Mouse (Mus musculus): Measurements from ENCODE around the gene Cbx4.

Gene Cbx4

GRCm38 (mm10) chr11:119057291-119057690 is 28.7 kb downstream of the Cbx4 start:
- DNase-seq (ENCODE audit: low spot score in 2 of 2) = no peak

- no peak for DNase-seq (ENCODE audit: low spot score in 2 of 2)
These were observed 29.5 kb downstream of the Cbx4 start for GRCm38 (mm10) chr11:119056301-119057211.

GRCm38 (mm10) chr11:119055571-119056131 is 30.4 kb downstream of the Cbx4 start:
- no peak for DNase-seq (ENCODE audit: low spot score in 2 of 2)

GRCm38 (mm10) chr11:119054351-119055345 is 31.4 kb downstream of the Cbx4 start:
- DNase-seq (ENCODE audit: low spot score in 2 of 2) = no peak

GRCm38 (mm10) chr11:119053738-119054350 is 32.2 kb downstream of the Cbx4 start:
- DNase-seq (ENCODE audit: low spot score in 2 of 2) = no peak

- peak in 1 of 2 experiments; percentile 71 for DNase-seq (ENCODE audit: low spot score in 2 of 2)
These were observed 32.8 kb downstream of the Cbx4 start for GRCm38 (mm10) chr11:119053257-119053670.

GRCm38 (mm10) chr11:119052661-119053256 is 33.3 kb downstream of the Cbx4 start:
- no peak for DNase-seq (ENCODE audit: low spot score in 2 of 2)

GRCm38 (mm10) chr11:119051927-119052660 is 33.9 kb downstream of the Cbx4 start:
- DNase-seq (ENCODE audit: low spot score in 2 of 2) = no peak

- no peak for DNase-seq (ENCODE audit: low spot score in 2 of 2)
These were observed 34.6 kb downstream of the Cbx4 start for GRCm38 (mm10) chr11:119051426-119051825.

GRCm38 (mm10) chr11:119050361-119050760 is 35.7 kb downstream of the Cbx4 start:
- DNase-seq (ENCODE audit: low spot score in 2 of 2) = no peak

- DNase-seq (ENCODE audit: low spot score in 2 of 2) = no peak
These were observed 37.9 kb downstream of the Cbx4 start for GRCm38 (mm10) chr11:119048133-119048510.

- no peak for DNase-seq (ENCODE audit: low spot score in 2 of 2)
These were observed 38.5 kb downstream of the Cbx4 start for GRCm38 (mm10) chr11:119047261-119048132.

GRCm38 (mm10) chr11:119046601-119047245 is 39.3 kb downstream of the Cbx4 start:
- no peak for DNase-seq (ENCODE audit: low spot score in 2 of 2)

GRCm38 (mm10) chr11:119044551-119045337 is 41.3 kb downstream of the Cbx4 start:
- DNase-seq (ENCODE audit: low spot score in 2 of 2) = no peak

GRCm38 (mm10) chr11:119043761-119044550 is 42.1 kb downstream of the Cbx4 start:
- no peak for DNase-seq (ENCODE audit: low spot score in 2 of 2)

GRCm38 (mm10) chr11:119043273-119043540 is 42.8 kb downstream of the Cbx4 start:
- DNase-seq (ENCODE audit: low spot score in 2 of 2) = no peak

GRCm38 (mm10) chr11:119042466-119043272 is 43.4 kb downstream of the Cbx4 start:
- DNase-seq (ENCODE audit: low spot score in 2 of 2) = no peak

Data from left cerebral cortex, adult 9 months (tissue).